Mouse (Mus musculus) kidney, adult 11 months (tissue): ENCODE measurements around the gene Pdzd3.

ENCODE experiments used
- DNase-seq: peaks from one replicate; pipeline ENCODE4 v3.0.0; 2022

The Pdzd3 gene

GRCm38 (mm10) chr9:44199166-44199565 lies 52.1 kb downstream of the Pdzd3 start:
- DNase-seq = no peak
